Mouse (Mus musculus) embryonic facial prominence, embryonic 13.5 days (tissue): Measurements from ENCODE around the gene Zc3h18. TPM values are rescaled to one million over a fixed set of nuclear protein-coding genes. Genes with fewer than 3 reads are reported as not detected.

Experiments
- ATAC-seq: fragments of 200-750 bp; cut with Nextera tagmentation; 2 replicates; pipeline ENCODE4 v1.8.0; 2017; ENCODE audit warnings: low read depth; ENCODE audit not compliant: insufficient number of reproducible peaks, insufficient read depth, low FRiP score, low TSS enrichment
- H3K27ac ChIP-seq: fragments of 300-500 bp; sonication (generic); 2 replicates; pipeline ENCODE4 v1.5.1; 2015; ENCODE audit warnings: moderate library complexity, mild to moderate bottlenecking, inconsistent platforms
- H3K27me3 ChIP-seq: fragments of 300-500 bp; sonication (generic); 2 replicates; pipeline ENCODE4 v1.6.1; 2015; ENCODE audit warnings: mild to moderate bottlenecking, inconsistent platforms
- H3K36me3 ChIP-seq: fragments of 300-500 bp; sonication (generic); 2 replicates; pipeline ENCODE4 v1.6.1; 2015; ENCODE audit warnings: mild to moderate bottlenecking, inconsistent platforms
- H3K4me1 ChIP-seq: fragments of 300-500 bp; sonication (generic); 2 replicates; pipeline ENCODE4 v1.6.1; 2015; ENCODE audit warnings: inconsistent platforms
- H3K4me2 ChIP-seq: fragments of 300-500 bp; sonication (generic); 2 replicates; pipeline ENCODE4 v1.6.1; 2015; ENCODE audit warnings: moderate library complexity, mild to moderate bottlenecking, inconsistent platforms
- H3K4me3 ChIP-seq: fragments of 300-500 bp; sonication (generic); 2 replicates; pipeline ENCODE4 v1.5.1; 2015; ENCODE audit warnings: mild to moderate bottlenecking, inconsistent platforms
- H3K9ac ChIP-seq: fragments of 300-500 bp; sonication (generic); 2 replicates; pipeline ENCODE4 v1.6.1; 2015; ENCODE audit warnings: mild to moderate bottlenecking, inconsistent platforms
- H3K9me3 ChIP-seq: fragments of 300-500 bp; sonication (generic); 2 replicates; pipeline ENCODE4 v1.6.1; 2016; ENCODE audit warnings: inconsistent platforms
- WGBS: fragments of 180-500 bp; shearing (Covaris S2); methylation state at CpG from one replicate; pipeline ENCODE4 v1.1.7; 2015; ENCODE audit warnings: mixed read lengths; 5-methylcytosine and 5-hydroxymethylcytosine counted together
- polyA plus RNA-seq: library from polyadenylated mRNA; unstranded; fragments of >200 nt; fragmentation: Nextera tagmentation; extraction: Ambion mirVana; gene quantifications from 2 replicates; pipeline ENCODE4 v1.2.1, GENCODE M21; 2015

The Zc3h18 gene
- polyA plus RNA-seq, 1 experiment from 2014 or later: 54.8 TPM

- no peaks in the 10 kb centered on the region for H3K9me3 ChIP-seq
- peak; percentile 16; the same call in 1 of the 2 replicates for ATAC-seq
- no peak overlapping the region for H3K4me3 ChIP-seq
- no peaks in the 10 kb centered on the region for H3K36me3 ChIP-seq
- WGBS: 9% methylated on average over 9 of the region's 9 CpGs
- H3K27ac ChIP-seq: no peak overlapping the region
- 0 out of 2 replicates have a peak, but pooled peaks cover 3% of the 10 kb centered on the region for H3K4me1 ChIP-seq
- H3K27me3 ChIP-seq: no peaks in the 10 kb centered on the region
- H3K9ac ChIP-seq: no peak overlapping the region
- H3K4me2 ChIP-seq: no peak overlapping the region
Measured at GRCm38 (mm10) chr8:122369665-122370064, 6.7 kb upstream of the Zc3h18 start.

- H3K9me3 ChIP-seq: no peaks in the 10 kb centered on the region
- no peaks in the 10 kb centered on the region for H3K27me3 ChIP-seq
- no peak overlapping the region for H3K4me3 ChIP-seq
- no peak overlapping the region for H3K27ac ChIP-seq
- H3K4me1 ChIP-seq: 0 out of 2 replicates have a peak, but pooled peaks cover 10% of the 10 kb centered on the region
- H3K36me3 ChIP-seq: no peaks in the 10 kb centered on the region
- ATAC-seq: no peak
- no peak overlapping the region for H3K9ac ChIP-seq
- no peak overlapping the region for H3K4me2 ChIP-seq
- WGBS: 74% methylated on average over 6 of the region's 6 CpGs
Measured at GRCm38 (mm10) chr8:122371706-122372105, 4.7 kb upstream of the Zc3h18 start.

- no peak overlapping the region for H3K9ac ChIP-seq
- H3K4me2 ChIP-seq: peak overlapping the region; percentile 59
- no peaks in the 10 kb centered on the region for H3K9me3 ChIP-seq
- no peaks in the 10 kb centered on the region for H3K27me3 ChIP-seq
- H3K4me1 ChIP-seq: peaks cover 20% of the 10 kb centered on the region
- no peak for ATAC-seq
- H3K4me3 ChIP-seq: 0 out of 2 replicates have a peak overlapping the region, but pooled peaks have one; percentile 95
- H3K36me3 ChIP-seq: peaks cover 12% of the 10 kb centered on the region
- no peak overlapping the region for H3K27ac ChIP-seq
- WGBS: 93% methylated on average over 7 of the region's 7 CpGs
Measured at GRCm38 (mm10) chr8:122375320-122375719, 1.1 kb upstream of the Zc3h18 start.

GRCm38 (mm10) chr8:122375751-122376364 lies 551 bp upstream of the Zc3h18 start:
- no peak for ATAC-seq
- Histone ChIP-seq H3K27me3 (no peaks in the 10 kb centered on the region), H3K36me3 (peaks cover 16% of the 10 kb centered on the region), H3K9me3 (no peaks in the 10 kb centered on the region), H3K27ac (peak overlapping the region; percentile 51; the same call in 1 of the 2 replicates), H3K4me2 (peak overlapping the region; percentile 59), H3K9ac (peak overlapping the region; percentile 93), H3K4me3 (peak overlapping the region; percentile 95), H3K4me1 (peaks cover 20% of the 10 kb centered on the region)
- 28% methylated on average over 13 of the region's 13 CpGs for WGBS

- Histone ChIP-seq H3K9me3 (no peaks in the 10 kb centered on the region), H3K27me3 (no peaks in the 10 kb centered on the region), H3K27ac (no peak overlapping the region), H3K4me2 (no peak overlapping the region), H3K4me3 (no peak overlapping the region), H3K36me3 (peaks cover 75% of the 10 kb centered on the region), H3K9ac (no peak overlapping the region), H3K4me1 (peaks cover 4% of the 10 kb centered on the region)
- no peak for ATAC-seq
- 87% methylated on average over 4 of the region's 4 CpGs for WGBS
Measured at GRCm38 (mm10) chr8:122383039-122383438, 6.6 kb downstream of the Zc3h18 start.

- H3K27ac ChIP-seq: no peak overlapping the region
- H3K9me3 ChIP-seq: no peaks in the 10 kb centered on the region
- WGBS: 88% methylated on average over 3 of the region's 3 CpGs
- peaks cover 96% of the 10 kb centered on the region for H3K36me3 ChIP-seq
- H3K27me3 ChIP-seq: no peaks in the 10 kb centered on the region
- no peak overlapping the region for H3K4me3 ChIP-seq
- no peak overlapping the region for H3K4me2 ChIP-seq
- no peak for ATAC-seq
- H3K9ac ChIP-seq: no peak overlapping the region
- no peaks in the 10 kb centered on the region for H3K4me1 ChIP-seq
Measured at GRCm38 (mm10) chr8:122389357-122389756, 12.9 kb downstream of the Zc3h18 start.

- no peaks in the 10 kb centered on the region for H3K27me3 ChIP-seq
- no peak overlapping the region for H3K4me2 ChIP-seq
- WGBS: 76% methylated on average over 3 of the region's 3 CpGs
Measured at GRCm38 (mm10) chr8:122390758-122391157, 14.3 kb downstream of the Zc3h18 start.

GRCm38 (mm10) chr8:122393717-122394116 lies 17.3 kb downstream of the Zc3h18 start:
- Histone ChIP-seq H3K4me3 (no peak overlapping the region), H3K9ac (no peak overlapping the region), H3K9me3 (no peaks in the 10 kb centered on the region), H3K27ac (no peak overlapping the region), H3K27me3 (no peaks in the 10 kb centered on the region), H3K36me3 (peaks cover 87% of the 10 kb centered on the region), H3K4me2 (no peak overlapping the region), H3K4me1 (no peaks in the 10 kb centered on the region)
- ATAC-seq: no peak

More at GRCm38 (mm10) chr8:122390758-122391157, 14.3 kb downstream of the Zc3h18 start:
- no peak overlapping the region for H3K4me3 ChIP-seq
- H3K36me3 ChIP-seq: peaks cover 94% of the 10 kb centered on the region
- H3K4me1 ChIP-seq: no peaks in the 10 kb centered on the region
- no peak for ATAC-seq
- H3K27ac ChIP-seq: no peak overlapping the region
- no peaks in the 10 kb centered on the region for H3K9me3 ChIP-seq
- no peak overlapping the region for H3K9ac ChIP-seq

- Histone ChIP-seq H3K36me3 (peaks cover 87% of the 10 kb centered on the region), H3K4me3 (no peak overlapping the region), H3K4me2 (no peak overlapping the region), H3K9ac (no peak overlapping the region), H3K27ac (no peak overlapping the region), H3K4me1 (no peaks in the 10 kb centered on the region), H3K9me3 (no peaks in the 10 kb centered on the region), H3K27me3 (no peaks in the 10 kb centered on the region)
- WGBS: 84% methylated on average over 6 of the region's 6 CpGs
- no peak for ATAC-seq
Measured at GRCm38 (mm10) chr8:122395291-122395690, 18.9 kb downstream of the Zc3h18 start.

GRCm38 (mm10) chr8:122398186-122398585 lies 21.8 kb downstream of the Zc3h18 start:
- Histone ChIP-seq H3K4me1 (no peaks in the 10 kb centered on the region), H3K4me2 (no peak overlapping the region), H3K9ac (no peak overlapping the region), H3K4me3 (no peak overlapping the region), H3K36me3 (peaks cover 91% of the 10 kb centered on the region), H3K9me3 (no peaks in the 10 kb centered on the region), H3K27ac (no peak overlapping the region), H3K27me3 (no peaks in the 10 kb centered on the region)
- 94% methylated on average over 9 of the region's 9 CpGs for WGBS
- no peak for ATAC-seq

GRCm38 (mm10) chr8:122405146-122405805 lies 28.9 kb downstream of the Zc3h18 start:
- 91% methylated on average over 9 of the region's 9 CpGs for WGBS
- Histone ChIP-seq H3K4me2 (no peak overlapping the region), H3K4me3 (no peak overlapping the region), H3K36me3 (peaks cover 99% of the 10 kb centered on the region), H3K27ac (no peak overlapping the region), H3K27me3 (no peaks in the 10 kb centered on the region), H3K9me3 (no peaks in the 10 kb centered on the region), H3K4me1 (no peaks in the 10 kb centered on the region), H3K9ac (no peak overlapping the region)
- no peak for ATAC-seq

GRCm38 (mm10) chr8:122407678-122408077 lies 31.3 kb downstream of the Zc3h18 start:
- Histone ChIP-seq H3K9ac (no peak overlapping the region), H3K27ac (no peak overlapping the region), H3K27me3 (no peaks in the 10 kb centered on the region), H3K4me3 (no peak overlapping the region), H3K4me2 (no peak overlapping the region), H3K9me3 (no peaks in the 10 kb centered on the region), H3K36me3 (peaks cover 99% of the 10 kb centered on the region), H3K4me1 (no peaks in the 10 kb centered on the region)
- ATAC-seq: no peak
- 94% methylated on average over 7 of the region's 7 CpGs for WGBS
